15 mouse cellular contexts compared by ENCODE assay signal in the genomic region with DNA sequence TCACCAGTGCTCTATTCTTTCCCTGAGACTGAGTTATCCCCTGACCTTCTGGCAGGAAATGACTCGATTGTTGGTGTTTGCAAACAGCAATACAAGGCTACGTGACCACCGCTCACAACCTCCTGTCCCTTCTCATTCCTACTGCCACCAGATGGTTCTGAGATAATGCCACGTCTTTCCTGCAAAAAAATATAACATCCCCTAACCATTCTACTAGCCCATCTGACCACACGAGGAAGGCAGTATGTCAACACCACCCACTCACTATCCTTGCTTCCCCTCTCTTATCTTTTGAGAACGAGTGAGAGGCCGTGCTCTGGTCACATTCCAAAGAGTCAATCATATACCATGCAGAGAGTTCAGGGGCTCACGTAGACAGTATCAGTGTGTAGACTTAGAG.
DNase-seq lines count a peak whose midpoint lies in the region; ATAC-seq and TF ChIP-seq lines count a peak whose summit lies in the region.
"Had no signal": no experiment of that assay in that cellular context is flagged by ENCODE, and none has a peak within 500 bp of the region (broad histone marks: within the 10 kb centered on the region; RNA-seq: fewer than 3 reads in every experiment).

No protein-coding gene starts in this region.

- no peak overlapping the region for H3K9ac ChIP-seq in heart, embryonic 14.5 days (ENCODE audit: low read length)
- no peak overlapping the region for H3K9ac ChIP-seq in heart, embryonic 11.5 days (ENCODE audit: low read depth, low read length)
- no peak overlapping the region for H3K9ac ChIP-seq in MEL (ENCODE audit: control insufficient read depth, low read depth, low read length, poor library complexity, severe bottlenecking)
- H3K9ac ChIP-seq in liver, embryonic 16.5 days (ENCODE audit: low read depth, low read length): no peak overlapping the region
- H3K9ac ChIP-seq: embryonic facial prominence, embryonic 12.5 days; forebrain, embryonic 13.5 days; neural tube, embryonic 15.5 days had no signal

- peak; percentile 45 to 56; a peak in 2 of 4 replicates for TF ChIP-seq EP300 in MEL (IDR thresholded peaks at IDR 0.05; ENCODE audit: low read depth in 1 of 2, low read length in 2 of 2)

- peaks cover 17 to 33% of the 10 kb centered on the region in 2 experiments for H3K4me1 ChIP-seq in heart, embryonic 14.5 days (ENCODE audit: control insufficient read depth in 2 of 2, insufficient read depth in 2 of 2, low read length in 2 of 2)
- H3K4me1 ChIP-seq in heart, embryonic 11.5 days (ENCODE audit: control insufficient read depth, insufficient read depth, low read length): peaks cover 13% of the 10 kb centered on the region
- peaks cover under 1 to 11% of the 10 kb centered on the region in 2 experiments; a peak in 3 of 4 replicates for H3K4me1 ChIP-seq in MEL (ENCODE audit: control insufficient read depth in 1 of 2, insufficient read depth in 2 of 2, low read length in 2 of 2)
- H3K4me1 ChIP-seq in liver, embryonic 16.5 days (ENCODE audit: control insufficient read depth, low read depth, low read length): peaks cover 4% of the 10 kb centered on the region
- H3K4me1 ChIP-seq: embryonic facial prominence, embryonic 12.5 days; forebrain, embryonic 13.5 days; neural tube, embryonic 15.5 days had no signal

- no peak overlapping the region for H3K4me2 ChIP-seq in heart, embryonic 14.5 days (ENCODE audit: low read length)
- H3K4me2 ChIP-seq in heart, embryonic 11.5 days: no peak overlapping the region
- H3K4me2 ChIP-seq in liver, embryonic 16.5 days (ENCODE audit: low read depth, low read length): no peak overlapping the region
- H3K4me2 ChIP-seq: embryonic facial prominence, embryonic 12.5 days; forebrain, embryonic 13.5 days; neural tube, embryonic 15.5 days had no signal

- H3K79me2 ChIP-seq in MEL (ENCODE audit: control insufficient read depth, insufficient read depth, low read length, poor library complexity): no peaks in the 10 kb centered on the region

- WGBS in heart, embryonic 14.5 days: 24% methylated on average over 8 of the region's 8 CpGs
- 22% methylated on average over 8 of the region's 8 CpGs for WGBS in heart, embryonic 11.5 days (ENCODE audit: insufficient replicate concordance)
- 4% methylated on average over 8 of the region's 8 CpGs for WGBS in liver, embryonic 16.5 days (ENCODE audit: insufficient replicate concordance)

- no peaks in the 10 kb centered on the region for H3K36me3 ChIP-seq in heart, embryonic 14.5 days (ENCODE audit: control insufficient read depth, insufficient read depth, low read length)
- no peaks in the 10 kb centered on the region for H3K36me3 ChIP-seq in heart, embryonic 11.5 days (ENCODE audit: control insufficient read depth, insufficient read depth, low read length)
- H3K36me3 ChIP-seq in MEL (ENCODE audit: control insufficient read depth in 1 of 2, insufficient read depth in 2 of 2, low read length in 2 of 2): peaks cover 0 to 4% of the 10 kb centered on the region in 2 experiments; a peak in 2 of 4 replicates
- no peaks in the 10 kb centered on the region for H3K36me3 ChIP-seq in liver, embryonic 16.5 days (ENCODE audit: control insufficient read depth, insufficient read depth)
- H3K36me3 ChIP-seq: embryonic facial prominence, embryonic 12.5 days; G1E; hindbrain, embryonic 10.5 days; neural tube, embryonic 15.5 days had no signal

- no peaks in the 10 kb centered on the region for H3K9me3 ChIP-seq in heart, embryonic 14.5 days (ENCODE audit: control insufficient read depth, low read length)
- H3K9me3 ChIP-seq in heart, embryonic 11.5 days (replicated peaks; ENCODE audit: control insufficient read depth, low read length): no peaks in the 10 kb centered on the region
- H3K9me3 ChIP-seq in MEL (replicated peaks; ENCODE audit: insufficient read depth, low read length): no peaks in the 10 kb centered on the region
- H3K9me3 ChIP-seq in liver, embryonic 16.5 days (replicated peaks; ENCODE audit: control insufficient read depth, low read length): no peaks in the 10 kb centered on the region
- H3K9me3 ChIP-seq: embryonic facial prominence, embryonic 12.5 days; forebrain, embryonic 13.5 days; hindbrain, embryonic 10.5 days; neural tube, embryonic 15.5 days had no signal

- TF ChIP-seq CTCF in MEL (IDR thresholded peaks at IDR 0.05 in 2 of 3, conservative IDR thresholded peaks at IDR 0.05 in 1 of 3; ENCODE audit: control insufficient read depth in 1 of 3, insufficient read depth in 1 of 3, low read depth in 2 of 3, low read length in 3 of 3, poor library complexity in 1 of 3, severe bottlenecking in 1 of 3): no peak

- peak; percentile 42 for DNase-seq in MEL (ENCODE audit: low read depth, low spot score)
- peak; percentile 45 to 49 for DNase-seq in lung, postnatal 4 days
- no peak for DNase-seq in urinary bladder, postnatal 10 days (ENCODE audit: low spot score)
- DNase-seq: adrenal gland, postnatal 25 days; cerebellum, postnatal 14 days had no signal

- ATAC-seq in heart, embryonic 14.5 days (ENCODE audit: insufficient number of reproducible peaks, insufficient read depth, low FRiP score, low read depth): no peak
- ATAC-seq in heart, embryonic 11.5 days (replicated peaks; ENCODE audit: insufficient number of reproducible peaks, low FRiP score, low TSS enrichment): no peak
- ATAC-seq in liver, embryonic 16.5 days (ENCODE audit: low read depth): peak; percentile 68; the same call in 1 of the 2 replicates
- no peak for ATAC-seq in erythroblast, adult 5-6 weeks (replicated peaks; ENCODE audit: low FRiP score, poor library complexity, severe bottlenecking)
- no peak for ATAC-seq in erythroid progenitor cell, adult 5-6 weeks (replicated peaks; ENCODE audit: low FRiP score, poor library complexity, severe bottlenecking)
- ATAC-seq: forebrain, embryonic 13.5 days had no signal

- no peak for TF ChIP-seq RAD21 in MEL (IDR thresholded peaks at IDR 0.05; ENCODE audit: low read depth, low read length)

- no peak overlapping the region for H3K4me3 ChIP-seq in heart, embryonic 14.5 days (ENCODE audit: control insufficient read depth in 1 of 2, insufficient read depth in 1 of 2, low read depth in 1 of 2, low read length in 2 of 2)
- no peak overlapping the region for H3K4me3 ChIP-seq in heart, embryonic 11.5 days (ENCODE audit: low read depth, low read length)
- H3K4me3 ChIP-seq in MEL (ENCODE audit: control insufficient read depth in 1 of 2, insufficient read depth in 1 of 2, low read depth in 2 of 2, low read length in 2 of 2): no peak overlapping the region
- H3K4me3 ChIP-seq in liver, embryonic 16.5 days (ENCODE audit: low read depth, low read length): no peak overlapping the region
- H3K4me3 ChIP-seq: embryonic facial prominence, embryonic 12.5 days; forebrain, embryonic 13.5 days; hindbrain, embryonic 10.5 days; neural tube, embryonic 15.5 days had no signal

- H3K27ac ChIP-seq in heart, embryonic 14.5 days (replicated peaks in 1 of 2; ENCODE audit: control insufficient read depth in 1 of 2, insufficient read depth in 1 of 2, low read depth in 2 of 2, low read length in 2 of 2): peak overlapping the region; percentile 71 to 83
- H3K27ac ChIP-seq in heart, embryonic 11.5 days (ENCODE audit: low read depth, low read length): no peak overlapping the region
- no peak overlapping the region for H3K27ac ChIP-seq in MEL (ENCODE audit: control insufficient read depth, low read depth, low read length)
- no peak overlapping the region for H3K27ac ChIP-seq in liver, embryonic 16.5 days (ENCODE audit: low read length)
- H3K27ac ChIP-seq: embryonic facial prominence, embryonic 12.5 days; forebrain, embryonic 13.5 days; hindbrain, embryonic 10.5 days; neural tube, embryonic 15.5 days had no signal

- no peaks in the 10 kb centered on the region for H3K27me3 ChIP-seq in heart, embryonic 14.5 days (ENCODE audit: control insufficient read depth, insufficient read depth, low read length)
- no peaks in the 10 kb centered on the region for H3K27me3 ChIP-seq in heart, embryonic 11.5 days (ENCODE audit: control insufficient read depth, insufficient read depth, low read length)
- H3K27me3 ChIP-seq in MEL (ENCODE audit: control insufficient read depth in 1 of 2, insufficient read depth in 2 of 2, low read length in 2 of 2): no peaks in the 10 kb centered on the region
- no peaks in the 10 kb centered on the region for H3K27me3 ChIP-seq in liver, embryonic 16.5 days (ENCODE audit: control insufficient read depth, insufficient read depth, low read depth, low read length)
- H3K27me3 ChIP-seq: embryonic facial prominence, embryonic 12.5 days; forebrain, embryonic 13.5 days; neural tube, embryonic 15.5 days had no signal

- no peak for TF ChIP-seq POLR2A in MEL (IDR thresholded peaks at IDR 0.05; ENCODE audit: control insufficient read depth in 1 of 2, insufficient read depth in 1 of 2, low read depth in 1 of 2, low read length in 2 of 2, poor library complexity in 1 of 2)

TF ChIP-seq in MEL, 35 proteins besides CTCF, POLR2A, EP300 and RAD21 (continues in another document):
- TF ChIP-seq NRF1 (IDR thresholded peaks at IDR 0.05; ENCODE audit: insufficient read depth, low read depth, low read length, poor library complexity, severe bottlenecking) (no peak), MYB (IDR thresholded peaks at IDR 0.05; ENCODE audit: low read depth, low read length) (no peak), GATA1 (IDR thresholded peaks at IDR 0.05; ENCODE audit: low read depth, low read length) (peak; percentile 71), BHLHE40 (IDR thresholded peaks at IDR 0.05; ENCODE audit: borderline replicate concordance, low read depth, low read length) (no peak), SIN3A (IDR thresholded peaks at IDR 0.05; ENCODE audit: low read length) (no peak), ETS1 (IDR thresholded peaks at IDR 0.05; ENCODE audit: low read depth, low read length) (0 out of 2 replicates have a peak, but pooled peaks have one; percentile 12), ELF1 (IDR thresholded peaks at IDR 0.05; ENCODE audit: low read depth, low read length) (no peak), MEF2A (IDR thresholded peaks at IDR 0.05; ENCODE audit: extremely low read depth, insufficient replicate concordance, low read depth, low read length, poor library complexity, severe bottlenecking) (no peak), TCF12 (IDR thresholded peaks at IDR 0.05; ENCODE audit: low read depth, low read length) (no peak), CHD2 (IDR thresholded peaks at IDR 0.05; ENCODE audit: low read length) (no peak), E2F4 (IDR thresholded peaks at IDR 0.05; ENCODE audit: borderline replicate concordance, low read depth, low read length) (no peak), MXI1 (IDR thresholded peaks at IDR 0.05; ENCODE audit: low read depth, low read length) (no peak), CHD1 (IDR thresholded peaks at IDR 0.05; ENCODE audit: low read depth, low read length) (no peak), TAL1 (IDR thresholded peaks at IDR 0.05; ENCODE audit: low read length) (peak; percentile 16; the same call in 1 of the 2 replicates), MYC (IDR thresholded peaks at IDR 0.05; ENCODE audit: low read depth, low read length) (no peak), POLR2AphosphoS2 (IDR thresholded peaks at IDR 0.05; ENCODE audit: low read length) (no peak), JUND (IDR thresholded peaks at IDR 0.05; ENCODE audit: low read depth, low read length) (no peak), RCOR1 (IDR thresholded peaks at IDR 0.05; ENCODE audit: low read depth, low read length) (peak; percentile 45)

Comparison
In these comparisons a context has a peak if more than half of its experiments do, and no peak if none do; other contexts are left out.
1. H3K27ac ChIP-seq: peak in heart, embryonic 14.5 days (2 of 2); none in heart, embryonic 11.5 days (single experiment), MEL (single experiment) and liver, embryonic 16.5 days (single experiment).